Mouse (Mus musculus): Measurements from ENCODE around the gene B230118H07Rik. TPM values are rescaled to one million over a fixed set of nuclear protein-coding genes. Genes with fewer than 3 reads are reported as not detected.

The B230118H07Rik gene
- total RNA-seq (2021), result 10 to 100 TPM; 28.5 to 32.6 TPM
- long read RNA-seq, experiment 1, transcript B230118H07Rik-203 (7 exons, 2,273 nt), result major isoform, 25 of 29 reads
- long read RNA-seq, experiment 1, partial matches to known transcripts, result 1 of 29 reads
- long read RNA-seq, experiment 1, other reads (novel, unspliced or antisense), result 1 of 29 reads
- long read RNA-seq, experiment 2, transcript B230118H07Rik-203 (7 exons, 2,273 nt), result major isoform, 46 of 65 reads
- long read RNA-seq, experiment 2, partial matches to known transcripts, result 11 of 65 reads
- long read RNA-seq, experiment 2, other reads (novel, unspliced or antisense), result 8 of 65 reads

- DNase-seq (ENCODE audit: low spot score in 2 of 2), result no peak
Measured at GRCm38 (mm10) chr2:101649114-101649671, at the start of gene B230118H07Rik, which contains the start of gene Rag1. Gene B230118H07Rik, minus strand, starts transcription at chr2:101649532. Gene Rag1, minus strand, starts transcription at chr2:101649501.

- no peak for DNase-seq (ENCODE audit: low spot score in 2 of 2)
Measured at GRCm38 (mm10) chr2:101695584-101695983, 46.3 kb upstream of the B230118H07Rik start.

GRCm38 (mm10) chr2:101693577-101694215, 44.4 kb upstream of the B230118H07Rik start:
- peak; percentile 10 to 55 for DNase-seq (ENCODE audit: low spot score in 2 of 2)

DNA sequence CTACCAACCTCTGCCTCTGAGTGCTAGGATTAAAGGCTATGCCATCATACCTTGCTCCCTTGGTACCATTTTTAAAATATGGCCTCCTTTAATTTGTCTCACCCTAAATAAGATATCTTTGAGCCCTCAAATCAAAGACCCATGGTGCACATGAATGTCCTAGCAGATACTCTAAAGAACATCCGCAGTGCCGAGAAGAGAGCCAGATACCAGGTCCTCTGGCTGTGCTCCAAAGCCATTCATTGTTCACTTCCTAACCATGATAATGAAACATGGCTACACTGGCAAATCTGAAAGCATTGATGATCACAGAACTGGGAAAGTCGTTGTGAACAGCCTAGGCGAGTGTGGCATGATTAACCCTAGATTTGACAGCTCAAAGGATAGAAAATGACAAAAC, 43.7 kb upstream of the B230118H07Rik start:
- no peak for DNase-seq (ENCODE audit: low spot score in 2 of 2)

DNA sequence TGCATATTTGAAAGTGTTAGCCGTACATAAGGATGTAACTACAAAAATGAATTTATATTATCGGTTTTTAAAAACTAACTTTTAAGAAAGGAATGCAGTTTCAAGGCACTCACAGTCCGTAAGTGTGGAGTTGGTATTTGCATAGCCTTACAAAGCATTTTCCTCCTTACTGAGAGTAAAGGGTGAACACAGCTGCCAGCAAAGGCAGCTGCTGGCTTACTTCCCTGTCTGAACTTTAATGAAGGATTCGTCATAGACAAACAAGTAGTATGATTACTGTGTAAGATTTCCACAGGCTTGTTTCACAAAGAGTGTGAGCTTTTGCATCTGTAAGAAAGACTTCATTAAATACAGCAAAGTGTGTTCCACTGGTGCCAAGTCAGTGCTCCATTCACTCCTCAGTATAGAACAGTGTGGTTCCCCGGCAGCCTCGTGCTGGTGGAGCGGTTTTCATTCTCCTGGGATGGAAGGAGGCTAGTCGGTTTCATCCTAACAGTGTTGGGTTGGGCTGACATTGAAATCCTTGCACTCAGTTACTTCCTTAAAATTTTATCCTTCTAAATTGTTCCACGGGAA, 41.0 kb upstream of the B230118H07Rik start:
- no peak for DNase-seq (ENCODE audit: low spot score in 2 of 2)

GRCm38 (mm10) chr2:101688011-101688410, 38.7 kb upstream of the B230118H07Rik start:
- peak in 1 of 2 experiments; percentile 31 for DNase-seq (ENCODE audit: low spot score in 2 of 2)

DNA sequence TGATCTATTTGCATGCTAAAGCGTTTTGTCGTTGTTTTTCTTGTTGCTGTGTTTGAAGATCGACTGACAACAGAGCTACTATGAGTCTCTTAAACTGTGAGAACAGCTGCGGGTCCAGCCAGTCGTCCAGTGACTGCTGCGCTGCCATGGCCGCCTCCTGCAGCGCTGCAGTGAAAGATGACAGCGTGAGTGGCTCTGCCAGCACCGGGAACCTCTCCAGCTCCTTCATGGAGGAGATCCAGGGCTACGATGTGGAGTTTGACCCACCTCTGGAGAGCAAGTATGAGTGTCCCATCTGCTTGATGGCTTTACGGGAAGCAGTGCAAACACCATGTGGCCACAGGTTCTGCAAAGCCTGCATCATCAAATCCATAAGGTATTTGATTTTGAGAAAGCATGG, 35.1 kb upstream of the B230118H07Rik start:
- DNase-seq (ENCODE audit: low spot score in 2 of 2), result peak; percentile 16 to 37

DNA sequence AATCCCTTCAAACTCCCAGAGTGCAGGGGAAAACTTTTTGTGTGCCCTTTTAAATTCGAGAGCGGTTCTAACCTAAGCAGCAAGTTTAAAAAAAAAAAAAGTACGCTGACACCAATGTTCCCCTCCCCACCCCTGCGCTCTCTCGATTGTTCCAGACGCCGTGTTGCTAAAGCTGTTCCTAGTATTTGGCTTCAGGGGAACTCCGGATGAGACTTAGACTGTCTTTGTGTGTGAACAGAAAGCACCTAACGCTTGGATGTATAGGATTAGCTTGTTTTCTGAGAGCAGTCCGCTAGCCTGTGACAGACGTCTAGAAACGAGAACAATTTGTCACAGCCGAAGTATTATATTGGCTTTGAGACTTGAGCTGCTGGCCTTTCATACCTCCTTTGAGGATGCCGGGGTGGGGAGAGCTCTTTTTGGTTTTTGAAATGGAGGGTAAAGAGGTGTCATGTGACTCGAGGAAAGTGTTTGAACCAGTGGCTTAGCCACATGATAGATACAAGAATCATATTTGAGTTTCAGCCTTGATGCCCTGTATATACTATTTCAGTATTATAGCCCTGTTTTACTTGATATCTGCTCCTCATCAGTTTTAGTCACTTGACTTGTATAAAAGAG, 29.9 kb upstream of the B230118H07Rik start:
- DNase-seq (ENCODE audit: low spot score in 2 of 2), result no peak

- peak; percentile 79 to 83 for DNase-seq (ENCODE audit: low spot score in 2 of 2)
Measured at GRCm38 (mm10) chr2:101678236-101679021, 29.1 kb upstream of the B230118H07Rik start, which contains the start of gene Traf6. Gene Traf6, plus strand, starts transcription at chr2:101678429.

DNA sequence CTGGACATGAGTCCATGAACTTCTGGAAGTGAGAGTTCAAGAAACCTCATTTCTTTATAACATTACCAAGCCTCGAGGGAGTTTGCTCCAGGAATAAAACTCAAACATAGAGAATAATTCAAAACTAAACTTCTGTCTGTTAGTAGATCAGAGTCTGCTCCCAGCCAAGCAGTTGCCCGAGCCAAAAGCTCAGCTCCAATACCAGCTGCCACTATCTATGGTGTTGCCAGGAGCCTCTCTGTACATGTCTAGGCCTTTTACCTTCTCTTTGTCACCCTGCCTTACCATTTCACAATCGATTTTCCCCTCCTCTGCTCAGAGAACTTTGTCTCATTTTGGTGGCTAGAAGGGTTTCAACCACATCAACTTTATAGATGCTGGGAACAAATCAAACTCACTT, 24.2 kb upstream of the B230118H07Rik start:
- peak in 1 of 2 experiments; percentile 69 for DNase-seq (ENCODE audit: low spot score in 2 of 2)

GRCm38 (mm10) chr2:101668751-101669150, 19.4 kb upstream of the B230118H07Rik start:
- no peak for DNase-seq (ENCODE audit: low spot score in 2 of 2)

GRCm38 (mm10) chr2:101665703-101666092, 16.4 kb upstream of the B230118H07Rik start:
- no peak for DNase-seq (ENCODE audit: low spot score in 2 of 2)

DNA sequence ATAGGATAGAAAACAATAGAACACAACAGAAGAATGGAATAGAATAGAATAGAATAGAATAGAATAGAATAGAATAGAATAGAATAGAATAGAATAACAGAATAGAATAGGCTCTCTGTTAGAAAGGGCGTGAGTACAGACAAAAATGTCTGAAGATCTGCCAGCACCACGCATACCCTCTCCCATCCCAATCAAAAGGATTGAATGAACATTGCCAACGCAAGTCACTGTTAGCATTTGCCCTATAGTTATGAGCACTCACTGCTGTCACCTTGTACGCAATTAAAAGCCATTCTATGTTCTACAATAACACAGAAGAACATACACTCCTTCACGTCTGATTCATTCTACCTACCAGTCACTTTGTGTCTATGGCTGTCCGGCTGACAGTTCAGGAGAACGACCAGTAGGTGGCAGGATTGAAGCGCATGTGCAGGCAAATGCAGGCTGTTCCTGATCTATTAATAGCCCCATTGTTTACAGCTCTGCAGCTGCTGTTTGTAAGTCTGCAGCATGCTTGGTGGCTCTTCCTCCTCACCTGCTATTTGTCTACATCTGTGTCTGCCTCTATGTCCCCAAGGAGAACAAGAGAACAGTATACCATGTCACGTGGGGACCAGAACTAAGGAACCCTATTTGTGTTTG, 15.8 kb upstream of the B230118H07Rik start:
- DNase-seq (ENCODE audit: low spot score in 2 of 2), result peak; percentile 81 to 85

- no peak for DNase-seq (ENCODE audit: low spot score in 2 of 2)
Measured at GRCm38 (mm10) chr2:101660536-101660935, 11.2 kb upstream of the B230118H07Rik start.

- peak; percentile 72 to 86 for DNase-seq (ENCODE audit: low spot score in 2 of 2)
Measured at GRCm38 (mm10) chr2:101652921-101653597, 3.7 kb upstream of the B230118H07Rik start.

DNA sequence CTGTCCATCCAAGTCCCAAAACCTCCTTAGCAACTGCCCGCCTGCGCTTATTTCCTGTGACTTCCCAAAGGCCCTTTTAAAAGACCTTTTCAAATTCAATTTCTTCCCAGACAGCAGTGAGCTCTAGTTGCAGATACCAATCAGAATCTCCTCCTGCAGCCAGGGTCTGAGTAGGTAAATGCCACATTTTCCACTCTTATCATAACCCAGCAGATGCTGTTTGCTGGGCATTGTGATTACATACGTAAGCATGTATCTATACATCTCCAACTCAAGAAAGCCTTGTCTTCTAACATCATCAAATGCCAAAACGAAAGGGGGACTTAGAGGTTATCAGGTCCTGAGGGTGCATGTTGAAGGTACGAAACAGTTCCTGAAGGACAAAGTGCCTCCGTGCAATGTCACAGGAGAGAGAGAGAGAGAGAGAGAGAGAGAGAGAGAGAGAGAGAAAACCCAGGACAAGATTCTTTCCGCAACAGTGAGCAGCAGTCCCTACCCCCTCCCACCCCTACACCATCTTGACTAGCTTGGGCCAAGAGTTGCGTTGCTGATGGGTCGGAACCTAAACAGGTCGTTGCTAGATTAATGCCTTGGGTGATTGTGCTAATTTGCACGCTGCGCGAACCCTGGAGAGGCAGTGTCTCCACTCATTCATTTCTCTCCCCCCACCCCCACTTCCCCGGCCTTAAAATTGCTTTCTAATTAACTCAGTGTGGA, 3.0 kb upstream of the B230118H07Rik start:
- peak in 1 of 2 experiments; percentile 16 for DNase-seq (ENCODE audit: low spot score in 2 of 2)

DNA sequence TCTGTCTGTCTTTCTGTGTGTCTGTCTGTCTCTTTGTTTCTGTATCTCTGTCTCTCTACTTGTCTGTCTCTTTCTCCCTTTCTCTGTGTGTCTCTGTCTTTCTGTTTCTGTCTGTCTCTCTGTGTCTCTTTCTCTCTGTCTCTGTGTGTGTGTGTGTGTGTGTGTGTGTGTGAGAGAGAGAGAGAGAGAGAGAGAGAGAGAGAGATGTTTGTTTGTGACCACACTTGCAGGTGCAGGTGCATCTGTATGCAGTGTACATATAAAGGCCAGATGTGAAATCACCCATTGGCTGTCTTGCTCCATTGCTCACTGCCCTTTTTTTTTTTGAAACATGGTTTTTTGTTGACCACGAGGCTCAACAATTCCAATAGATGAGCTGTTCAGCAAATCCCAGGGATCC, 1.1 kb upstream of the B230118H07Rik start:
- DNase-seq (ENCODE audit: low spot score in 2 of 2), result no peak

- no peak for DNase-seq (ENCODE audit: low spot score in 2 of 2)
Measured at GRCm38 (mm10) chr2:101648361-101648760, 971 bp downstream of the B230118H07Rik start.

DNA sequence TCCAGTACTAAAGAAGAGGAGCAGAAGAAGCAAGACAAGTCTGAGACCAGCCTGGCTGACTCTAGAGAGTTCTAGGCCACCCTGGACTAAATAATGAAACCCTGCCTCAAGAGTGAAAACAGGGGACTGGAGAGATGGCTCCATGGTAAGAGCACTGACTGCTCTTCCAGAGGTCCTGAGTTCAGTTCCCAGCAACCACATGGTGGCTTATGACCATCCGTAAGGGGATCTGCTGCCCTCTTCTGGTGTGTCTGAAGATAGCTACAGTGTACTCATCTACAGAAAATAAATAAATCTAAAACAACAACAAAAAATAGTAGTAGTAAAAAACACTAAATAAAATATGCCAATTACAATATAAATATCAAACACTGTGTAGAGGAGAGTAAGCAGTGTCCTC, 3.5 kb downstream of the B230118H07Rik start:
- DNase-seq (ENCODE audit: low spot score in 2 of 2), result no peak

All from layer of hippocampus, postnatal 14 days (tissue).